Mouse (Mus musculus): ENCODE data around the gene Myo1c. TPM values are rescaled to one million over a fixed set of nuclear protein-coding genes. Genes with fewer than 3 reads are reported as not detected.
A peak's percentile ranks its signal among the peaks of the same experiment; 100 is the strongest.

The Myo1c gene
- 10 to 100 TPM; 16.2 to 30.4 TPM for polyA plus RNA-seq (2017; shearing (Covaris generic))

GRCm38 (mm10) chr11:75650311-75650710 is at the start of gene Myo1c:
Gene Myo1c (plus strand): TSS chr11:75650504.
- no peak for ATAC-seq

GRCm38 (mm10) chr11:75604826-75605225 is 45.5 kb upstream of the Myo1c start:
- no peak for ATAC-seq

GRCm38 (mm10) chr11:75605318-75605717 is 45.0 kb upstream of the Myo1c start:
- no peak for ATAC-seq

GRCm38 (mm10) chr11:75608776-75609175 is 41.5 kb upstream of the Myo1c start:
- ATAC-seq = no peak

GRCm38 (mm10) chr11:75610021-75610420 is 40.3 kb upstream of the Myo1c start:
- ATAC-seq = no peak

- no peak for ATAC-seq
Observed at GRCm38 (mm10) chr11:75614769-75615168, 35.5 kb upstream of the Myo1c start.

- ATAC-seq = no peak
Observed at GRCm38 (mm10) chr11:75615556-75615955, 34.7 kb upstream of the Myo1c start.

- ATAC-seq = no peak
Observed at GRCm38 (mm10) chr11:75619133-75619532, 31.2 kb upstream of the Myo1c start.

- ATAC-seq = no peak
Observed at GRCm38 (mm10) chr11:75620136-75620780, 30.0 kb upstream of the Myo1c start.

- ATAC-seq = no peak
Observed at GRCm38 (mm10) chr11:75621426-75621825, 28.9 kb upstream of the Myo1c start.

GRCm38 (mm10) chr11:75622588-75623329 is 27.5 kb upstream of the Myo1c start:
- ATAC-seq = no peak

- ATAC-seq = no peak
Observed at GRCm38 (mm10) chr11:75624102-75624554, 26.2 kb upstream of the Myo1c start.

GRCm38 (mm10) chr11:75625820-75626219 is 24.5 kb upstream of the Myo1c start:
- no peak for ATAC-seq

- peak; percentile 1 for ATAC-seq
Observed at GRCm38 (mm10) chr11:75630098-75630497, 20.2 kb upstream of the Myo1c start.

- ATAC-seq = peak; percentile 99
Observed at GRCm38 (mm10) chr11:75630645-75631229, 19.6 kb upstream of the Myo1c start, which contains the start of gene Inpp5k. Gene Inpp5k (plus strand): TSS chr11:75630988.

- no peak for ATAC-seq
Observed at GRCm38 (mm10) chr11:75631561-75632225, 18.6 kb upstream of the Myo1c start.

- no peak for ATAC-seq
Observed at GRCm38 (mm10) chr11:75632921-75633320, 17.4 kb upstream of the Myo1c start.

GRCm38 (mm10) chr11:75634801-75635200 is 15.5 kb upstream of the Myo1c start:
- no peak for ATAC-seq

- ATAC-seq = no peak
Observed at GRCm38 (mm10) chr11:75635315-75635714, 15.0 kb upstream of the Myo1c start.

- no peak for ATAC-seq
Observed at GRCm38 (mm10) chr11:75643323-75643722, 7.0 kb upstream of the Myo1c start.

GRCm38 (mm10) chr11:75644684-75645083 is 5.6 kb upstream of the Myo1c start:
- no peak for ATAC-seq

- no peak for ATAC-seq
Observed at GRCm38 (mm10) chr11:75647681-75648211, 2.6 kb upstream of the Myo1c start.

GRCm38 (mm10) chr11:75649155-75649561 is 1.1 kb upstream of the Myo1c start:
- no peak for ATAC-seq
